Comparison of ENCODE assay signal across 8 mouse cellular contexts in the genomic region with DNA sequence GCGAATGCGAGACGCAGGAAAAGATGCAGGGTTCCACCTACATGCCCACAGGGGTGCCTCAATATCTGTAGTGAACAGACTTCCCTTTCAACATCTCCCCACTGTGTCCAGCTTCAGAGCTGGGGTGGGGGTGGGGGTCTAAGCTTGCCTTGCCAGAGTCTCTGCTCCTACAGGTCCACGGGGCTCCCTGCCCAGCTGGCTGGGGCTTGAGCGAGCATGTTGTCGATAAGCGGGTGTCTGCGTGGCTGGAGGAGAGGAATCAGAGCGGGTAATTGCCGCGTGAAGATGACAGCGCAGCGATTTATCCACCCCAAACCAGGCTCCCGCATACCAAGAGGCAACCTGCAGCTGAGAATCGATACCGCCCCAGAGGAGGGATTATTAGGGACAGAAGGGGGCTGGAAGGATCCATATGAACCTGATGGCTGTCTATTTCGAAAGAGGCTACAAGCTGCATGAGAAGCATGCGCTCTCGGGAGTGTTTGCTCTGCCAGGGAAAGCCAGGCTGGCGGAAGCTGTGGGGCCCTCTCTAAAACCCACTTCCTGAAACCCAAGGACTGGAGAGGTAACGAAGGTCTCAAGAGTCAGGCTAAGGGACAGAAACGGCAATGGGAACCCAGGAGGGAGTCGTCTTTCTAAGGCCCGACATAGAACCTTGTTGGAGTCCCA.
DNase-seq lines count a peak whose midpoint lies in the region; ATAC-seq and TF ChIP-seq lines count a peak whose summit lies in the region.

No protein-coding gene starts in this region.

- H3K4me1 ChIP-seq in spleen, adult 2 months (ENCODE audit: control insufficient read depth, insufficient read depth, insufficient read length) = peaks cover 4% of the 10 kb centered on the region; the same call in 1 of the 2 replicates
- H3K4me1 ChIP-seq in hindbrain, embryonic 11.5 days (replicated peaks; ENCODE audit: control insufficient read depth, insufficient read depth, low read length) = peaks cover 3% of the 10 kb centered on the region; the same call in 1 of the 2 replicates
- peaks cover 16% of the 10 kb centered on the region; the same call in 1 of the 2 replicates for H3K4me1 ChIP-seq in liver, postnatal 0 days (ENCODE audit: insufficient read depth)

- H3K9ac ChIP-seq in hindbrain, embryonic 11.5 days (ENCODE audit: low read depth, low read length) = no peak overlapping the region
- no peak overlapping the region for H3K9ac ChIP-seq in liver, postnatal 0 days (replicated peaks)

- no peak for TF ChIP-seq POLR2A in spleen, adult 2 months (IDR thresholded peaks at IDR 0.05; ENCODE audit: low read depth, low read length)

- 0 out of 2 replicates have a peak, but pooled peaks cover 2% of the 10 kb centered on the region for H3K27me3 ChIP-seq in spleen, adult 2 months (ENCODE audit: control insufficient read depth, insufficient read depth, low read length)
- H3K27me3 ChIP-seq in hindbrain, embryonic 11.5 days (ENCODE audit: control insufficient read depth, insufficient read depth, low read length) = no peaks in the 10 kb centered on the region
- H3K27me3 ChIP-seq in liver, postnatal 0 days (ENCODE audit: insufficient read depth, low read length) = no peaks in the 10 kb centered on the region

- no peak for TF ChIP-seq CTCF in spleen, adult 2 months (IDR thresholded peaks at IDR 0.05; ENCODE audit: extremely low read depth, insufficient read depth, insufficient read length, insufficient replicate concordance)
- TF ChIP-seq CTCF in liver, postnatal 0 days (IDR thresholded peaks at IDR 0.05; ENCODE audit: low read depth) = no peak

- H3K9me3 ChIP-seq in hindbrain, embryonic 11.5 days (ENCODE audit: control insufficient read depth, low read length) = no peaks in the 10 kb centered on the region
- no peaks in the 10 kb centered on the region for H3K9me3 ChIP-seq in liver, postnatal 0 days (ENCODE audit: low read length)

- no peak for TF ChIP-seq EP300 in liver, postnatal 0 days (IDR thresholded peaks at IDR 0.05; ENCODE audit: low read depth)

- 8% methylated on average over 24 of the region's 24 CpGs for WGBS in spleen, adult 2 months
- WGBS in hindbrain, embryonic 11.5 days = 50% methylated on average over 24 of the region's 24 CpGs
- WGBS in liver, postnatal 0 days (ENCODE audit: insufficient replicate concordance) = 19% methylated on average over 24 of the region's 24 CpGs

- peak overlapping the region; percentile 56 for H3K4me3 ChIP-seq in spleen, adult 2 months (ENCODE audit: extremely low read depth, insufficient read depth, insufficient read length)
- no peak overlapping the region for H3K4me3 ChIP-seq in hindbrain, embryonic 11.5 days (ENCODE audit: low read depth, low read length)
- peak overlapping the region; percentile 31 for H3K4me3 ChIP-seq in liver, postnatal 0 days (ENCODE audit: low read depth, low read length)

- intact Hi-C loops in gastrocnemius, postnatal 14 days (cut with DNase I; ENCODE audit: low total_unique reads) = no loop called here

- no peak overlapping the region for H3K4me2 ChIP-seq in hindbrain, embryonic 11.5 days (replicated peaks; ENCODE audit: low read depth, low read length)
- peak overlapping the region; percentile 67 for H3K4me2 ChIP-seq in liver, postnatal 0 days (ENCODE audit: low read depth, low read length)

- H3K27ac ChIP-seq in spleen, adult 2 months (ENCODE audit: insufficient read depth, low read length) = no peak overlapping the region
- no peak overlapping the region for H3K27ac ChIP-seq in hindbrain, embryonic 11.5 days (ENCODE audit: low read depth, low read length)
- no peak overlapping the region for H3K27ac ChIP-seq in liver, postnatal 0 days (ENCODE audit: low read depth)

- no peak for DNase-seq in spleen, adult 2 months (ENCODE audit: low read depth in 1 of 2, low spot score in 2 of 2)
- no peak for DNase-seq in spleen, postnatal 14 days (ENCODE audit: low spot score in 2 of 2)
- peak; percentile 16 for DNase-seq in hindbrain, embryonic 11.5 days (ENCODE audit: low spot score)
- DNase-seq in liver, postnatal 0 days = peak; percentile 40
- DNase-seq in thymus, adult 18-20 months = peak; percentile 12 to 38
- no peak for DNase-seq in gastrocnemius, postnatal 14 days
- no peak for DNase-seq in right cerebral cortex, postnatal 10 days (ENCODE audit: low spot score in 2 of 2)
- DNase-seq in c-Kit-positive CD71-positive TER-119-positive erythroid progenitor cells, embryonic 14.5 days (ENCODE audit: low spot score) = no peak

- H3K36me3 ChIP-seq in spleen, adult 2 months (ENCODE audit: control insufficient read depth, insufficient read depth, low read length) = no peaks in the 10 kb centered on the region
- H3K36me3 ChIP-seq in hindbrain, embryonic 11.5 days (ENCODE audit: control insufficient read depth, insufficient read depth, low read length) = no peaks in the 10 kb centered on the region
- H3K36me3 ChIP-seq in liver, postnatal 0 days (replicated peaks; ENCODE audit: insufficient read depth, low read length) = no peaks in the 10 kb centered on the region

- no peak for ATAC-seq in hindbrain, embryonic 11.5 days (ENCODE audit: low FRiP score)
- ATAC-seq in liver, postnatal 0 days = 0 out of 2 replicates have a peak, but pooled peaks have one; percentile 13

Comparison
In these comparisons a context has a peak if more than half of its experiments do, and no peak if none do; other contexts are left out.
1. DNase-seq: peak in hindbrain, embryonic 11.5 days (single experiment), liver, postnatal 0 days (single experiment) and thymus, adult 18-20 months (2 of 2); none in spleen, adult 2 months (0 of 2), spleen, postnatal 14 days (0 of 2), gastrocnemius, postnatal 14 days (single experiment), right cerebral cortex, postnatal 10 days (0 of 2) and c-Kit-positive CD71-positive TER-119-positive erythroid progenitor cells, embryonic 14.5 days (single experiment).